Mouse (Mus musculus) frontal cortex, postnatal 14 days (tissue): ENCODE measurements around the gene P4ha3.
A peak's percentile ranks its signal among the peaks of the same experiment; 100 is the strongest.
"Not testable (repeated sequence)": the region's sequence is repeated elsewhere in the genome, so short reads cannot be mapped to it uniquely, and the experiment has no call there.

Experiments used
- DNase-seq, 2 experiments: peaks; one replicate each; pipeline ENCODE4 v3.0.0; 2022; ENCODE audit warnings: low spot score in 2 of 2

The P4ha3 gene

DNA sequence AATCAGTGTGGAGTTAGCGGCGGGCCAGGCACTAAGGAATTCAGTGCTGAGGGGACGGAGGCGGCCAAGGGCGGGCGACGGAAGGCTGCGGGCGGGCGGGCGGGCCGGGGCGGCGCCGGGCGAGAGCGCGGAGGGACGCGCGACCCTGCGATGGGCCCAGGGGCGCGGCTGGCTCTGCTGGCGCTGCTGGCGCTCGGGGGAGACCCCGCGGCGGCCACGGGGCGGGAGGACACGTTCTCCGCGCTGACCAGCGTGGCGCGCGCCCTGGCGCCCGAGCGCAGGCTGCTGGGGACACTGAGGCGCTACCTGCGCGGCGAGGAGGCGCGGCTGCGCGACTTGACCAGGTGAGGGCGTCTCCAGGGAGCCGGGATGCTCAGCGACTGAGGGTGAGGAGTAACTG, at the start of gene P4ha3:
TSS of gene P4ha3 (plus strand) at position 138 of the 400 bp plus-strand sequence.
- DNase-seq: no peak

DNA sequence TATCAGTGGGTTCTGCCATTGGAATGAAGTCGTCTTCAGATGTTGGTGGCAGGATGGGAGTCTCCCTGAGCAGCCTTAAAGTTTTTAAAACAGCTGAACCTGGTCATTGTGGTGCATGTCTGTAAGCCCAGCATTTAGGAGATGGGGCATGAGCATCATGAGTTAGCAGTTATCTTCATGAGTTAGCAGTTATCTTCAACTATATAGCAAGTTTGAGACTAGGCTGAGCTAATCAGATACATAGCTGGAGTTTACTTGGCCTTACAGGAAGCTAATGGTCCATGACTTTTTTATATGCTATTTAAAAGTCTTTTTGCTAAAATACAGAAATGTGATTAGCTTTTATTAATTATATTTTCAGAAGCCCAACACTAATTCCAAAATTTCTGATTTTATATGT, 47.0 kb upstream of the P4ha3 start:
- DNase-seq: no peak

DNA sequence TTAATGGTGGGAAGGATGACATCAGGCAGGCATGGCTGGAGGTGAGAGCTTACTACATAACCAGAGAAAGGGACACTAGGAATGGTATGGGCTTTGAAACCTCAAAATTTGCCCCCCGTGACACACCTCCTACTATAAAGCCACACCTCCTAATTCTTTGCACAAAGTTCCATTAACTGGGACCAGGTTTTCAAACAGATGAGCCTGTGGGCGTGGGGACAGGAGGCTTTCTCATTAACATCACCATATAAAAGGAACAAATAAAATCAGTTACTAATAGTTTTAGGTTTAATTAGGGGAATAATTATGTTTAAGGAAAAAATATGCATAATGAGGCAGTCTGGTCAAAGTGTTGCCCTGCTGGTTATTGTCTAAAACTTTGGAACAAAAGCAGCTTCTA, 44.7 kb upstream of the P4ha3 start:
- DNase-seq: no peak

DNA sequence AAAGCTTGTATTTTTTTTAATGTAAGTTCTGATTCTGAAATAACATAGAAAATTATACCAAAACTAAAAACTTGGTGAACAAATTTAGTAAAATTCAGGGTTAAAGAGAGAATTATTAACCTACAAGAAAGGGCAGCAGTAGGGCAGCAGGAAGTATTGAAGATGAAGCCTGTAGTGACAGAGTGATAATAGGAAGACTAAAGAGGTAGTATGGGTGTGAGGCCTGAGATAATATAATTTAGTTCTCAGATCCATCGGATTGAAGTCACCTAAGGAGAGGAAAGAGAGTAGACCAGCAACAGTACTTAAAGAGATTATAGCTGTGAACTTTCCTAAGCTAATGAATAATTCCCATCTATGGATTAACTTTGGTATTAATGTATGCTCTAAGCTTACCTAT, 42.3 kb upstream of the P4ha3 start:
- no peak for DNase-seq

DNA sequence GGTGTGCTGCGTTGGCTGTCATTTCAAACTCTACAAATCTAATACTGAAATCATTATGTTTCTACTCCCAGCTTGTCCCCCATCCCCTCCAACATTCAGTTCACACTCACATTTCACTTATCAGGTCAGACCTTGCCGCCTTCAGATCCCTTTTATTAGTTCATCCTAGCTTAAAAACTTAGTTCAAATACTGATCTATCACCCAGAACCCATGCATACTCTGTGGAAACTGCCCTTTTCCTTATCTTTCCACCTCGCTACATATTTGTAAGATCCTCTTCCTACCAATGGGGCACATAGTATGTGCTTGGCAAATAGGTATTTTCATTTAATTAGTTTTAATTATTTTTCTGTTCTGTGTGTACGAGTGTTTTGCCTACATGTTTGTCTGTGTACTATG, 41.1 kb upstream of the P4ha3 start:
- no peak for DNase-seq

DNA sequence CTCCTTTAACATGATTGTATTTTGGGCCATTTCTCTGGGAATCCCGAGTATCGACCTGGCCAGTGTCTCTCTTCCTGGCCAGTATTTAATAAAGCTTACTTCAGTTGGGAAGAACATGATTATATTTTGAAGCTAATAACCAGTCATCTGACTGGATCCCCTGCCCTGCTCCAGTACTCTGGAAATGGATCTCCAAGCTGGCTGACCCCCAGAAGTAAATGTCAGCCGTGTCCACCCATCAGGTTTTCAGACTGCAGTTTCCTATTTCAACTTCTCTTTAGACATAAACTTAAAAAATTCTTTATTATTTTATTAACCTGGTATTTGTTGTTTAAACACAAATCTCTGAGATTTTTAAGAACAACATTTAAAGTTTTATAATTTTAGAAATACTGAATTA, 40.1 kb upstream of the P4ha3 start:
- DNase-seq: no peak

DNA sequence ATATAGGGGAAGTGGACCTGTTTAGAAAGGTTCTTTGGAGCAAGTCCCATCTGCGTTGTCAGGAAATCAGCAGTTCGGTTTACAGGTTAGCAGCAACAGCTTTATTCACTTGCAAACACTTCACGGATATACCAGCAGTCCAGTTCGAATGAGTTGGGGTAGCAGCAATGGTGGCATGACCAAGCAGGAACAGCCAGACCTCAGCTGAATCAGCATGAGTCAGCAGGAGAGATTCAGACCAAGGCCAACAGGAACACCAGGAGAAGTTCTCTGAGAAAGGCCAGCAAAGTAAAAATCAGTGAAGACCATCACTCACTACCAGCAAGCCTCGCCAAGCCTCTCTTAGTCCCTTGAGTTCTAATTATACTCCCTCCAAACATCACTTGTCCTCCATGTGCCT, 34.7 kb upstream of the P4ha3 start:
- no peak for DNase-seq

DNA sequence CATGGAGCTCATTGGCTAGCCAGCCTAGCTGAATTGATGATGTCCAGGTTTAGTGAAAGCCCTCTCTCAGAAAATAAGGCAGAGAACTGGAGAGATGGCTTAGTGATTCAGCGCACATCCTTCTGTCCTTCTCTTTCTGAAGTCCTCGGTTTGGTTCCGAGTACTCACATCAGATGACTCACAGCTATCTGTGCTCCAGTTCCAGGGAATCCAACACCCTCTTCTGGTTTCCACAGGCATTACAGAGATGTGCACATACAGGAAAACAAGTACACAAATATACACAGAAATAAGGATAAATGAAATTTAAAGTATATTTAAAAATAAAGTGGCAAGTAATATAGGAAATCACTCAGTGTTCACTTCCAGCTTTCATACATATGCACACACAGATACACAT, 23.0 kb upstream of the P4ha3 start:
- no peak for DNase-seq

DNA sequence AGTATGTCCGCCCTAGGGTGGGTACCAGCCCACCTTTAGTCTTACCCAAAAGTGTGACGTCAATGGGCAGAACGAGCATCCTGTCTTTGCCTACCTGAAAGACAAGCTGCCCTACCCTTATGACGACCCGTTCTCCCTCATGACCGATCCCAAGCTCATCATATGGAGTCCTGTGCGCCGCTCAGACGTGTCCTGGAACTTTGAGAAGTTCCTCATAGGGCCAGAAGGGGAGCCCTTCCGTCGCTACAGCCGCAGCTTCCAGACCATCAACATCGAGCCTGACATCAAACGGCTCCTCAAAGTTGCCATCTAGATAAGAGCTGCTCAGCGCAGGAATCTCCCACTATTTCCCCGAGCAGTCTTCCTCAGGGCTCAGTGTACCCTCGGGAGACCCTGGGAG, 20.4 kb upstream of the P4ha3 start:
- not testable (repeated sequence) for DNase-seq

DNA sequence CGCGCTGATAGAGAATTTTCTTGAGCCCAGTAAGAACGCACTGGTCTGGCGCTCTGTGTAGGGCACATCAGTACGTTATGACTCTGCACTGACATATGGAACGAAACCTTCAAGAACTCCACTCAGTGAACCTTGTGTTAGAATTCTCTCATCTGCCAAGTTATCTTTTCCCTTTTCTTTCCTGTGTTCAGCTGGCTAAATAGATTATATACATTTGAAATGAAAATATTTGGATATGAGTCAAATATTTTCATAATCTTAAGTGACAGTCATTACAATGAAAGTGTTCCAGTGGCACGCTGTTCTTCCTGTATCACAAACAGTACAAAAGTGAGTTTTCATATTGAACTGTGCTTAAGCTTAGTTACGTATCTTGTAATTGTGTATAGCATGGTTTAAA, 13.0 kb upstream of the P4ha3 start:
- no peak for DNase-seq

DNA sequence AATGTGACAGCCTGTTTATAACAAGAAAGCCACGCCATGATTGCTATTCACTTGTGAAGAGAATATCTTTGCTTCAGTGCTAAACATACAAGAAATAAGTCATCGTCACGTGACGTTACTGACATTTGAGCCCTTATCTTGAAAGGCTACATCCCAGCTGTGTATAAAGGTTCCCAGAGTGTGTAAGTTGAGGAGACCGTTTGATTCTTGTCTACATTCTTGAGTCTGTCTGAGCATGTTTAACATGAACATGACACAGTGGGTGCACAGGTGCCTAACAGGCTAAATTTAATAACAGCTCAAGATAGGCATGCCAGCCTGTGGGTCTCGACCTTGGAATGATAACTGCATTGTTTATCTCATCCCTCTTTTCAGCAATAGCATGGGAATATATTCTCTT, 10.8 kb upstream of the P4ha3 start:
- no peak for DNase-seq

DNA sequence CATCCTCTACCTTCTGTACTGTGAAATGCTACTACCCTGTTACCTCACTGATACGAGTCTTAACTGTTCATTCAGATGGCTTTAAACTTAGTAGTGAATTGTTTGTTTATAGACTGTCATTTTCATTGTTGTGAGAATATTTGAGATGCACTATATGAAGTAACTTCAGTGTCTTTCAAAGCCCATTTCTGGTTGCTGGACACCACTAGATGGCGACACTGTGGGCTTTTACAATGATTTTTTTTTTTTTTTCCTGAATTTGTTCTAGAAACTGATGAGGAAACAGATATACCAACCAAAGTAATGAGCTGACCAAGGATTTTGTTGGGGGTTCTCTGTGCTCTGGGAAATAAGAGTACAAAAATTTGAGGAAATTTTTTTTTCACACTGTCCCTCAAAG, 8.9 kb upstream of the P4ha3 start:
- DNase-seq: no peak

DNA sequence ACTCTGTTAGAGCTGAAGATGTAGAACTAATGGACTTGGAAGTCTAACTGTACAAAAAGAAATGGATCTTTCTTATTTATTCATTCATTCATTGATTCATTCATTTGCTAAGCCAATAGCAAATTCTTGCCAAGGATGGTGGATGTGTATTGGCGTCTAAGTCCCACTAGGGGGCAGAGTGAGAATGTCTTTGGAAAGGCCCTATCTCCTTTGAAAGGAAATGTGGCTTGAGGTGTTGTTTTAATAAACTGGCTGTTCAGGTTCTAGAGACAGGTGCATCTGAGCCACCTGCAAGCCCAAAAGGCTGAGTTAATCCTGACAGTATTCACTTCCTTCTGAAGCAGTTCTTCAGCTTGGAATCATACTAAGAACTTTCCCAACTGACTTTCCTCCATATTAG, 5.5 kb upstream of the P4ha3 start:
- no peak for DNase-seq

DNA sequence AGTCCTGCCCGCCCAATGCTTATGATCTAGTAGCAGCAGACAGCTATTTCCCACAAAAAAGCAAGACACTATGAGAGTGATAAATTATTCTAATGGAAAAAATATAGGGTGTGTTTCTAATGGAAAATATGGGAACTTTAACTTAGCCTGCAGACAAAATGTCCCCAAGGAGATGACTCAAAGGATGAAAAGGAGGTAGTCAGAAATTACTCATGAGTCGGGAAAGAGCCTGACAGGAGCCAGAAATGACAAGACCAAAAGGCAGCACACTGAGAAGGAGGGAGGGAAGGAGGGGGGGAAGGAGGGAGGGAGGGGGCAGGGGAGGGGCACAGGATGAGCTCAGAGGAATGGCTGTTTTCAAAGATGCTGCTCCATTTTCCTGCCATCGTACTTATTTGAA, 3.7 kb upstream of the P4ha3 start:
- no peak for DNase-seq

DNA sequence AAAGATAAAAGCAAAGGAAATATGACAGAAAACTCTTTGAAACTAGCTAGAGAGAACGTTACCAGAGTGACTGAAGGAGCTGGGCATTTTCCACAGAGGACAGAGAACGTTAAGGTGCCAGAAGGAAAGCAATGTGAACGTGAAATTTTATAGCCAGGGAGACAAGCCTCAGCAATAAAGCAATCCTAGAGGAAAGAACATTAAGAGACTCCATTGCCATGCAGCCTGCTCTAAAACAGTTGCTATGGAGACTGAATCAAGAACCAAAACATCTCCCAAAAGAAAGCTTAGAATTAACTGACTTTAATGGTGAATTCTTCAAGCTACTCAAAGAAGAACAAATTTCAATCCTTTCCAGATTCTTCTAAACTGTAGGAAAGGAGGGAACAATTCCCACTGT, 2.0 kb upstream of the P4ha3 start:
- no peak for DNase-seq

DNA sequence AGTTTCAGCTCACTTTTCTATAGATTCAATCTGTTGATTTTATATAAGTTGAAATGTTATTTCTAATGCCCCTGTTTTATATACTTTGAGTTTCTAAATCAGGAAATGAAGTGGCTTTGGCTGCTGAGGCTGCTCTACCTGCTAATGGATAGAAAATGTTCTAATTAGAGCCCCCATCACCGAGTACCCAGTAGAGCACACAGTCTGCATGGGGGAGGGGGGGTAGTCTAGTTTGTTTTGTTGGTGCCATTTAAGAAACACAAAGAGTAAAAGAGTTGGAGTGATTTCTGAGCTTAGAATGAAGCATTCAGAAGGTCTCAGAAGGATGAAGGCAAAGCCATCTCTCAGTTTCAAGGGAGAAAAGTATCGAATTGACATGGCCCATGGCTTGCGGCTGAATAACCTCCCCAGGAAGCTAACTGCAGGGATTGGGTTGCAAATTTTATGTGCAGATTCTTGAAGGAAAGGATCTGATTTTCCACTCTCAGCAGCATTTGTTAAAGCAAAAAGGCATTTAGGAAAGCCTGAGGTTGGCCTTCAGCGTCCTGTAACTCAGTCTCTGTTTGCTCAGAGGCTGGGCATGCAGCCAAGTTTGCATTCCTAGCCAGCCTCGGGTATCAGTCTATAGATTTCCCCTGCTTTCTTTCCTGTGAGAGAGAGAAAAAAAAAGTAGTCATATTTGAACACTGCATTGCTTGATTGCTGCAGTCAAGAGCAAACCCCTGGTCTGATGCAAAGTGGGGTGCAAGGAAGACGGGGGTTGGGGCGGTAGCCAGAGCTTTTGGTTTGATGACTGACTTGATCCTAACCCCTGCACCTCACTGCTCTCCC, 2.6 kb downstream of the P4ha3 start:
- no peak for DNase-seq

DNA sequence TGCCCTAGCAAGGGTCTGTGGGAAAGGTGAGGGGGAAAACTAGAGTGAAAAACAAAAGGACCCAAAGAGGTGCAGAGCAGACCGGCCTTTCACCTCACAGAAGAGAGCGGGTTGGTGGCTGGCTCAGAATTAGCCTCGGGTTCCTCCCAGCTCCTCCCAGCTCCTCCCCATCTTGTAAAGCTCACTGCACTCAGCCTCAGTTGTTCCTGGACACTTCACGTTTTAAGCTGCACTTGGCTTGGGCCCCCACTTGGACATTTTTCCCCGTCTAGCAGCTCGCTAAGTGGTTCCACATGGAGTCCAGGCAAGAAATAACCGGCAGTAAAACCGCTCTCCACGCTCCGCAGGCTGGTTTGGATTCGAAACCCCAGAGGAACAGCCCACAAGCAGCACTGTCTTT, 3.3 kb downstream of the P4ha3 start:
- no peak for DNase-seq

DNA sequence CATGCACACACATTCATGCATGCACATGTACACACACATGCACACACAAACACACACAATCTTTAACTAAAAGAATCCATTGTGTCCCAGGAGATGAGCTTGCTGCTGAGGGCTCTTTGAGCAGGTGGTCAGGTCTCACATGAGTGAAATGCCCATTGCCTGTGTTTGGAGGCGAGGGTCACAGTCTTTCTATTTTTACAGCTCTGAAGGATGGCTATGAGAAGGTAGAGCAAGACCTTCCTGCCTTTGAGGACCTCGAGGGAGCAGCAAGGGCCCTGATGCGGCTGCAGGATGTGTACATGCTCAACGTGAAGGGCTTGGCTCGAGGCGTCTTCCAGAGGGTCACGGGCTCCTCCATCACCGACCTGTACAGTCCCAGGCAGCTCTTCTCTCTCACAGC, 8.2 kb downstream of the P4ha3 start:
- no peak for DNase-seq

DNA sequence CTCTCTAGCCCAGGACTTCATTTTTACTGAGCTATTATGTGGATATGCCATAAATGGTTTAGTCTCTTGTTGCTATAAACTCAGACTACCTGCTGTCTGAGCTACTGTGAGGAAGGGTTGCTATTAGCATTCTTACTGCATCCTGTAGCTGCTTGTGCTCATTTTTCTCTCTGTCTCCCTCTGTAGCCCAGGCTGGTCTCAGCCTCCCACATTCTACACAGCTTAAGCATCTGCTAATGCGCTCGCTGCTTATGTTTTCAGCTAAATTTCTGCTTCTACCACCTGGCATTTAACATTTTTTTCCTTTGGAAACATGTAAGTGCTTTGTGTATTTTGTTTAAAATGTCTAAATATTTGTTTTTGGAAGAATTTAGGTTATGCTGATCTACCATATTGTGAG, 10.4 kb downstream of the P4ha3 start:
- DNase-seq: no peak

DNA sequence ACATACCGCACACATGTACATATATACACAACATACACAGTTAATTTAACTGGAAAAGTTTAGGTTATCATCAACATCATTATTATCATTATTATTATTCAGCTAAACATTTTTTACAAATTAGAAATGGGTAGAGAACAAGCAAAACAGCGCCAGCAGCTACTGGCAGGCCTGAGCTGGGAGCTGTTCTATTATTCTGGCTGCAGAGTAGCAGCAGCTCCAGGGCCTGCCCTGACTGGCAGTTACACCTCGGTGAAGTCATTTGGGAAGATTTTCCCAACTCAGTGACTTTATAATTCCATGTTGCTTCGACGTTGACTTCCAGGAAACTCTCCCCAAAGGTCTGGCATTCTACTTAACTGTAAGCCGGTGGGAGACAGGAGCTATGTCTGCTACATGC, 11.4 kb downstream of the P4ha3 start:
- no peak for DNase-seq

DNA sequence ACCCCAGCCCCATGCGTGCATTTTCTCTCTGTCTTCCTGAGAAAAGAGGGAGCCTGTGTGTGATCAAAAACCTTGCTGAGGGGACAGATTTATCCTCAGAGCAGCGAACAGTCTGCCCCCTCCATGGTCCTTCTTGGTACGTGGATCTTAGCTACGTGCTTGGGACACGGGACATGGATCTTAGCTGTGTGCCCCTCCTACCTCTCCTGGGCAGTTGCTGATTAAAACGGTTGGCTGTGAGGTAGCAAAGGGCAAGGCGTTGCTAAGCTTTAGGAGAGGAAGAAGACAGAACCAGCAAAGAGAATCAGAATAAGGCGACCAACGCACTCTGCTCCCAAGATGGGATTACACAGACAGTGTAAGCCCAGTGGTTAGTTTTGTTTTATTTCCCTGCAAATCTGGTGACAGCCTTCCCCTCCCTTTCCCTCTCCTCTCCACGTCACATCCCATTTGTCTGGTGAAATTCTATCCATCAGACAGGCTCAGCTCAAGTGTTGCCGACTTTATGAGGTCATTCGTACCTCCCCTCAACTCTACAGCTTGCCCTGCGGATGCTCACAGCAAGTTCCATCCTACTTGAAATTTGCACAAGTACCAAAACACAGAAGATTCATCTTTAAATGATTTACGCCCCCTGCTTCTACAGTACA, 13.7 kb downstream of the P4ha3 start:
- no peak for DNase-seq

DNA sequence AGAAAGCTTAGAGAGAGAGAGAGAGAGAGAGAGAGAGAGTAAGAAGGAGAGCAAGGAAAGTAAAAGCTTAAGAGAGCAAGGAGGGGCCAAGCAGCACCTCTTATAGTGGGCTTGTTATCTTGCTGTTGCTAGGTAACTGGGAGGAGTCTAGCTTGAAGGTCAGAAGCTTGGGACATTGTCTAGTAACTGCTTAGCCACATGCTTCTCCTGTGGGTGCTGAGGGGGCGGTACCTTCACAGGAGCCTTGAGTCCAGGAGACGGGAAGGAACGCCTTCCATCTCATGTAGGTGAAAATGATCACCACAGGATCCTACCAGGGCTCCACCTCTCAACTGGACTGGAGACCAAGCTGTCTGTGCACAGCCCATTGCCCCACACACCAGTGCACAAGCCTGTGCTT, 16.1 kb downstream of the P4ha3 start:
- DNase-seq: no peak

DNA sequence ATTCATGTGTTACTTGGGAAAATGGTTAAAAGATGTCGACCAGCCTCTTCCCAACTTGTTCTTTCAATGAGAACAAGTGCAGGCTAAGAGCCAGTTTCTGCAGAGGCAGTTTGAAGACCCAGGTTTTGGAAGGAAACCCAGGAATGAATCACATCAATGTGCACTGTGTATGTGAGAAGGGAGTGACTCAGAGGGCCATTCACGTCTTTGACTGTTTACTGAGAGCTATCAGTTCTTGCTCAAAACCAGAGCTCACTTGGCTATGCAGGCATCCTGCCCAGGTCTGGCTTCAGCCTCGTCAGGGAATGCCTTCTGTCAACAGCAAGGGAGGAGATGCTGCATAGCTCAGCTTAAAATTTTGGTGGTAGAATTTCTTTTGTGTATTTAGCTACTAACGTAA, 17.0 kb downstream of the P4ha3 start:
- DNase-seq: peak; percentile 40 to 60

DNA sequence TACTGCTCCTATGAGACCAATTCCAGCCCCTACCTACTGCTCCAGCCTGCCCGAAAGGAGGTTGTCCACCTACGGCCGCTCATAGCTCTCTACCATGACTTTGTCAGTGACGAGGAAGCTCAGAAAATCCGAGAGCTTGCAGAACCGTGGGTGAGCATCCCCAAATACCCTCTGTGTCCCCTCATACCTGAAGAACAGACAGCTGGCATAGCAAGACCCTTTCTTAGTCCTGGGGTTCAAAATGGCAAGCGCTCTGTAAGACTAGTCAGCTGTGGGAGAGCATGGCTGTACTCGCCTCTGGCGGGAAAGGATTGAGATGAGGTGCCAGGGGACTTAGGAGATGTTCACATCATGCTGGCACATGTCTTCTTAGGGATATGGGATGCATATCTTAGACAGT, 20.6 kb downstream of the P4ha3 start:
- no peak for DNase-seq
